Mouse (Mus musculus): ENCODE results near the gene Dhx8.

- TF ChIP-seq GATA1 (IDR thresholded peaks at IDR 0.05; ENCODE audit: borderline replicate concordance, low read length): no peak
- no peak for TF ChIP-seq FLI1 (IDR thresholded peaks at IDR 0.05; ENCODE audit: low read length)
Observed at GRCm38 (mm10) chr11:101697156-101697861, 35.4 kb upstream of the Dhx8 start.

Measured in megakaryocyte, embryonic 14.5 days (primary cell).